8 mouse cellular contexts compared by ENCODE assay signal in genomic region chr7:17025505-17025894, GRCm38 (mm10). TPM values are rescaled to one million over a fixed set of nuclear protein-coding genes. Genes with fewer than 3 reads are reported as not detected.
DNase-seq lines count a peak whose midpoint lies in the region; ATAC-seq and TF ChIP-seq lines count a peak whose summit lies in the region.
"Had no signal": no experiment of that assay in that cellular context is flagged by ENCODE, and none has a peak within 500 bp of the region (broad histone marks: within the 10 kb centered on the region; RNA-seq: fewer than 3 reads in every experiment).

No protein-coding gene starts in this region.

- WGBS in kidney, adult 2 months = 27% methylated on average over 4 of the region's 4 CpGs
- WGBS in liver, embryonic 15.5 days (ENCODE audit: insufficient replicate concordance) = 21% methylated on average over 4 of the region's 4 CpGs

- H3K4me1 ChIP-seq in kidney, adult 2 months (ENCODE audit: control insufficient read depth, insufficient read depth, low read length) = peaks cover 42% of the 10 kb centered on the region
- H3K4me1 ChIP-seq in bone marrow macrophage, adult 2 months (ENCODE audit: control insufficient read depth, insufficient read depth, low read length) = peaks cover 38% of the 10 kb centered on the region
- peaks cover 75% of the 10 kb centered on the region for H3K4me1 ChIP-seq in liver, embryonic 15.5 days (replicated peaks)

- H3K27me3 ChIP-seq in kidney, adult 2 months (replicated peaks; ENCODE audit: control insufficient read depth, insufficient read depth, low read length) = no peaks in the 10 kb centered on the region
- no peaks in the 10 kb centered on the region for H3K27me3 ChIP-seq in liver, embryonic 15.5 days

- DNase-seq in kidney, adult 2 months = peak; percentile 67
- no peak for DNase-seq in kidney, adult 18-20 months
- DNase-seq in fat pad, adult 2 months (ENCODE audit: extremely low read depth, low read depth, low spot score) = peak; percentile 90
- no peak for DNase-seq in thymus, postnatal 36 days
- DNase-seq in spleen, postnatal 36 days (ENCODE audit: low spot score in 2 of 2) = no peak
- DNase-seq: right cerebral cortex, adult 18-20 months had no signal

- TF ChIP-seq POLR2A in kidney, adult 2 months (IDR thresholded peaks at IDR 0.05; ENCODE audit: low read depth, low read length) = no peak
- no peak for TF ChIP-seq POLR2A in bone marrow macrophage, adult 2 months (IDR thresholded peaks at IDR 0.05; ENCODE audit: borderline replicate concordance, low read depth, low read length)

- H3K9ac ChIP-seq in liver, embryonic 15.5 days = peak overlapping the region; percentile 84; the same call in 1 of the 2 replicates

- peak overlapping the region; percentile 82 for H3K4me2 ChIP-seq in liver, embryonic 15.5 days

- H3K36me3 ChIP-seq in kidney, adult 2 months (ENCODE audit: control insufficient read depth, insufficient read depth, low read length) = no peaks in the 10 kb centered on the region
- H3K36me3 ChIP-seq in liver, embryonic 15.5 days (replicated peaks) = peaks cover 36% of the 10 kb centered on the region

- H3K9me3 ChIP-seq in liver, embryonic 15.5 days (replicated peaks) = no peaks in the 10 kb centered on the region

- no peak overlapping the region for H3K4me3 ChIP-seq in kidney, adult 2 months (ENCODE audit: insufficient read depth, low read depth, low read length)
- peak overlapping the region; percentile 81 for H3K4me3 ChIP-seq in bone marrow macrophage, adult 2 months (ENCODE audit: insufficient read depth, low read length)
- H3K4me3 ChIP-seq in liver, embryonic 15.5 days (replicated peaks) = no peak overlapping the region; the same call in 1 of the 2 replicates

- H3K27ac ChIP-seq in kidney, adult 2 months (ENCODE audit: insufficient read depth, low read depth, low read length) = peak overlapping the region; percentile 64
- peak overlapping the region; percentile 93 for H3K27ac ChIP-seq in bone marrow macrophage, adult 2 months (ENCODE audit: insufficient read depth, low read depth, low read length)
- H3K27ac ChIP-seq in liver, embryonic 15.5 days (replicated peaks) = no peak overlapping the region; the same call in 1 of the 2 replicates

- TF ChIP-seq CTCF in kidney, adult 2 months (conservative IDR thresholded peaks at IDR 0.05; ENCODE audit: insufficient read depth, insufficient read length, low read depth, low read length) = no peak
- no peak for TF ChIP-seq CTCF in bone marrow macrophage, adult 2 months (IDR thresholded peaks at IDR 0.05; ENCODE audit: low read depth, low read length)

- ATAC-seq in liver, embryonic 15.5 days (ENCODE audit: insufficient read depth) = no peak

RNA-seq across cellular contexts. Expression of gene Ppp5c, which starts 2.2 kb away (rescaled TPM):
- 199 and 226 TPM in 2 replicates for polyA plus RNA-seq in kidney, adult 2 months (2012; rRNA removed)
- polyA plus RNA-seq in bone marrow macrophage, adult 2 months (2012; ENCODE audit: insufficient read depth, insufficient read length, missing spikeins) = 70.7 and 83.1 TPM in 2 replicates
- polyA plus RNA-seq in liver, embryonic 15.5 days (2015; fragmentation: Nextera tagmentation; extraction: Ambion mirVana) = 43.2 and 45.3 TPM in 2 replicates

RNA-seq across cellular contexts. Expression of gene Ccdc8, which starts 33.0 kb away (rescaled TPM):
- polyA plus RNA-seq in kidney, adult 2 months (2012; rRNA removed) = 0.81 and 1.0 TPM in 2 replicates
- not detected in 2 replicates for polyA plus RNA-seq in bone marrow macrophage, adult 2 months (2012; ENCODE audit: insufficient read depth, insufficient read length, missing spikeins)
- polyA plus RNA-seq in liver, embryonic 15.5 days (2015; fragmentation: Nextera tagmentation; extraction: Ambion mirVana) = 3.7 and 3.9 TPM in 2 replicates

RNA-seq across cellular contexts. Expression of gene Hif3a, which starts 36.7 kb away (rescaled TPM):
- polyA plus RNA-seq in kidney, adult 2 months (2012; rRNA removed) = 0.92 and 0.95 TPM in 2 replicates
- polyA plus RNA-seq in bone marrow macrophage, adult 2 months (2012; ENCODE audit: insufficient read depth, insufficient read length, missing spikeins) = 0.27 TPM in 1 of 2 replicates, not detected in the other
- polyA plus RNA-seq in liver, embryonic 15.5 days (2015; fragmentation: Nextera tagmentation; extraction: Ambion mirVana) = 31.4 and 37.5 TPM in 2 replicates

RNA-seq across cellular contexts. Expression of gene Gm42372, which starts 42.6 kb away (rescaled TPM):
- 0.08 TPM in 1 of 2 replicates, not detected in the other for polyA plus RNA-seq in kidney, adult 2 months (2012; rRNA removed)
- polyA plus RNA-seq in bone marrow macrophage, adult 2 months (2012; ENCODE audit: insufficient read depth, insufficient read length, missing spikeins) = 0.16 TPM in 1 of 2 replicates, not detected in the other
- 0.06 TPM in 1 of 2 replicates, not detected in the other for polyA plus RNA-seq in liver, embryonic 15.5 days (2015; fragmentation: Nextera tagmentation; extraction: Ambion mirVana)

RNA-seq across cellular contexts. Expression of gene Psg16, which starts 48.3 kb away (rescaled TPM):
- polyA plus RNA-seq in kidney, adult 2 months (2012; rRNA removed) = 0.05 TPM in 1 of 2 replicates, not detected in the other
- polyA plus RNA-seq in bone marrow macrophage, adult 2 months (2012; ENCODE audit: insufficient read depth, insufficient read length, missing spikeins) = 0.12 TPM in 1 of 2 replicates, not detected in the other
- 0.13 and 0.24 TPM in 2 replicates for polyA plus RNA-seq in liver, embryonic 15.5 days (2015; fragmentation: Nextera tagmentation; extraction: Ambion mirVana)

Comparison
In these comparisons a context has a peak if more than half of its experiments do, and no peak if none do; other contexts are left out.
1. DNase-seq: peak in kidney, adult 2 months (single experiment) and fat pad, adult 2 months (single experiment); none in kidney, adult 18-20 months (single experiment), thymus, postnatal 36 days (0 of 2) and spleen, postnatal 36 days (0 of 2).
2. RNA of gene Hif3a, which starts 36.7 kb away (polyA plus RNA-seq): 31.4 to 37.5 TPM in liver, embryonic 15.5 days; 0.92 to 0.95 TPM in kidney, adult 2 months and 0.27 TPM in bone marrow macrophage, adult 2 months; every median in the first group is over 10 times any median in the second.